Mouse (Mus musculus) thymus, postnatal 4 days (tissue): ENCODE data around the gene Pdxk.

Experiments
- DNase-seq: peaks from one replicate; pipeline ENCODE4 v3.0.0; 2021

Pdxk gene

DNA sequence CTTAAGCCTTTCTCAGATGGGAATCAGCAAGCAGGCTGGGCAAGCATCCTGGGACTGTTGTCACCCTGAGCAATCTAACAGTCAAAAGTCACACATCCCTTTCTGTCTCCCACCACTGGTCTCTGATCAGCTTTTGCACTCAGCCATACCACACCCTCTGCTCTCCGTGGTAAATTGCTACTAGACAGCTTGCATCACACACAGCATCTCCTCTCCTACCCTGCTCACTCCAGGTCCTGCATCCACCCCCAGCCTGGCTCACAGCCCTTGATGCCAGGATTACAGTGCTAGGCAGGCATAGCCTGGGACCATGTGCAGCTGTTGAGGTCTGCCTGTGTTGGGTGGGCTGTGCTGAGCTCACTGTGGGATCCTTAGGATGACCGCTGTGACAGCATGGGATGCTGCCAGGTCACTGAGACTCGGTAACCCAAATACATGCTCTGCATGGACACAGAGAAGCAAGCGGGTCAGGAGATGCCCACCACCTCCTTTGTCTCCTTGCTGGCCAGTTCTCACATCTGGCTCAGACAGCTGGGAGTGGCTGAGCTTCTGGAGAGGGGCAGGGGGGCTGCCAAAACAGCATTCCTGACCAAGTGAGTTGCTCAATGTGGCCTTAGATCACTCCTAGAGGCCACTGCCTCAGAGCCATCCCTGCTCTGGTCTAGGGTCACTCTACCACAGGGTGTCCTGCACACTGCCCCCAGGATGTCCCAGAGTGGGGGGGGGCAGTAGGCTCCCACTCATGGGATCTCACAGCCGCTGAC is 6.2 kb downstream of the Pdxk start:
- no peak for DNase-seq

DNA sequence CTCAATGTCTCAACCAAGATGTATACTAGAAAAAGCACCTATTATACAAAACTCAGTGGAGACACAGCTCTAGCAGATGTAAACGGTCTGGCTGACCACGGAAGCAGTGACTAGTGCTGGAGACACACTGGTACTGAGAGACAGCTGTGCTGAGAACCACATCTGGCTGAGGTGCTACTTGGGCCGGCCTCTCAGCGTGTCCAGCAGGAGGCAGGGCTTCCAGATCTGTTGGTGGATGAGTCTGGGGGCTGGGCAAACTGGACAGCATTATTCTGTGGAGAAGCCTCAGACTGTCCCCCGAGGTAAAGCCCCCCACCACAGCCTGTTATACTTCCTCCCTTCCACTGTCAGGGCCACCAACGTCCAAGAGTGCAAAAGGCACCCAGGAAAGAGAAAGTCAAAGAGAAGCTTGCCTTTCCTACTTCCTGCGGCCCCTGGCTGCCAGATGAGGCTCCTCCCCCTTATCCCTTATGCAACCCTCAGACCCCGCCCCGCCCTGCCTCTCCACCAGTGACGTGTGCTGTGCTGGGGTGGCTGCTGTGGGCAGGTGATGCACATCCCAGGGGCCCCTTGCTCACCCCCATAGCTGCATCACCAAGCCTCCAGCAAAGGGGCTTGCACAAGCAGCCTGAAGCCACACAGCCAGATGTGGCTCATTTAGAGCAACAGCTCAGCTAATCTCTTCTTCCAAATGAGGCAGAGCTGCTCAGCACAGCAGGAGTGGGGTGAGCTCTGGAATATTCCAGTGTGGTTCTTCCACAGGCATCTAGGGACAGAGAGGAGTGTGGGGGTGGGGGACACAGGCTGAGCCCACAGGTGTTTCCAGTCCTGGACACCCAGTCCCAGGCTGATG is 7.1 kb downstream of the Pdxk start:
- peak; percentile 94 for DNase-seq

DNA sequence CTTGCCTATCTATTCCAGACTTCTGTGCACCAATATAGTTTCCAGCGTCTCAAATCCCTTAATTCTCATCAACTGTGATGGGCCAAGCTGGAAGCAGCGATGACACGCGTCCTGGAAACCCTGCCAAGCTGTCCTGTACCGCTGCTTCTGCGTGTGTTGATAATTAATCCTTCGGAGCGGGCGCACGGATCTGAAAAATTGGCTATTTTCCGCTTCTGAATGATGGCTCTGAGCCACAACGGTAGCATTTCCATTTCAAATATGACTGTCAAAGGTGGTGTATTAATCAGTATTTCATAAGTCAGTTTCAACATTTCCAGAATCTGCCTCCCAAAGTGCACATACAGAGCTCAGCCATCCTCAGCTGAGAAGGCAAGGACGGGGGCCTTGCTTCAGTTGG is 8.1 kb downstream of the Pdxk start:
- no peak for DNase-seq

DNA sequence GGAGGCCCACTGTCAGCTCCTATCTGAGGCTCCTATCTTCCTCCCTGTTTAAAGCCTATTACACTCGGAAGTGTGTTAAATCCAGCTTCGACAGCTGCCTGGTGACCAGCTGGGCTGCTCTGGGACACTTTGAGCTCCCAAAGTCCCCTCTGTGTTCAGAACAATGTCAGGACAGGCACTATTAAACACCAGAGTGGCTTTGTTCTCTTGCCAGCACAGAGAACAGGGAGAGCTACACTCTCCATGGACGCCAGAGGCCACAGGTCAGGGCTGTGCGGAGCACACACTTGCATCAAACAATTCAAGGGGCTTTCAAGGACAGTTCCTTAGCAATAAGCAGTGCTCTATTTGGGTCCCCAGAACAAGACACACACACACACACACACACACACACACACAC is 12.1 kb downstream of the Pdxk start:
- no peak for DNase-seq

DNA sequence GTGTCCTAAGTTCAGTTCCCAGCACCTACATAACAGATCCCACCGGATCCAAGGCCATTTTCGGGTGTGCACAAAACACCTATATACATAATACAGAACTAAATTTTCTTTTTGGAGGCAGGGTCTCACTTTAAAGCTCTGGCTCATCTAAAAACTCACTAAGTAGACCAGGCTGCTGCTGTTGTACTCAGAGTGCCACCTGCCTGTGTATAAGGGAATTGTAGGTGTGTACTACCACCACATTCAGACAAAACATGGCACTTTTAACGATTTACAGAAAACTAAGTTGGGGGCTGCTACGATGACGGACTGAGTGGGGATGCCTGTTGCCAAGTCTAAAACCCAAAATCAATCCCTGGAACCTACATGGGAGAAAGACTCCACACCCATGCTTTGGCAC is 14.0 kb downstream of the Pdxk start:
- no peak for DNase-seq

DNA sequence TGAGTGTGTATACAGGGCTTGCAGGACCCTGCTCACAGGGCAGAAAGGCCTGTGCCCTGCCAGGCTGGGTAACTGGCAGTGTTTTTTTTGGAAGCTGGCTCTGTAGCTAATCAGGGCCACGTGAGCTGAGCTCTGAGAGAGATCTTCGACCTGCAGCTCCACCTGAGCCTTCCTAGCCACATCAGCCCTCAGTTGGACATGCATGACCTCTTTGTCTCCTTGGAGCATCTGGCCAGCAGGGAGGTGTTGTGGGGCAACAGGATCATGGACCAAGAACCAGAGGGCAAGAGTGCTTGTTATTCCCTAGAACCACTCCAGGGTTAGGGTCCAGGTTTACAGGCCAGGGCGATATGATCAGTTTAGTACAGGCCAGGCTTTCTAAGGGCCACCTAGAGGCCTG is 17.4 kb downstream of the Pdxk start:
- no peak for DNase-seq

DNA sequence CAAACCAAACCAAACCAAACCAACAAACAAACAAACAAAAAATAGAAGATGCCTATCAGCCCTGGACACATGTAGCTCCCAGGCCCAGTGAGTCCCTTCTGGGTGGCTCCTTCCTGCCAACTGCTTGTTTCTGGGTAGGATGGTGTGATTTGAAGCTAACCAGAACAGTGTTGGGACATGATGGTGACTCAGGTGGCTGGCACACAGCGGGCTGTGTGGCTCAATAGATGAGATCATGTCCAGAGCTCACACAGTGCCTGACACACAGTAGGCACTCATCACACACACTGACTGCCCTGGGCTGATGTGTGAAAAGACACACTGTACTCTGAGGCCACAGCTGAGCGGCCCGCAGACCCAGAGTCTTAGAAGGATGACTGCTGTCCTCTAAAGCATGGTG is 18.6 kb downstream of the Pdxk start:
- DNase-seq: no peak

DNA sequence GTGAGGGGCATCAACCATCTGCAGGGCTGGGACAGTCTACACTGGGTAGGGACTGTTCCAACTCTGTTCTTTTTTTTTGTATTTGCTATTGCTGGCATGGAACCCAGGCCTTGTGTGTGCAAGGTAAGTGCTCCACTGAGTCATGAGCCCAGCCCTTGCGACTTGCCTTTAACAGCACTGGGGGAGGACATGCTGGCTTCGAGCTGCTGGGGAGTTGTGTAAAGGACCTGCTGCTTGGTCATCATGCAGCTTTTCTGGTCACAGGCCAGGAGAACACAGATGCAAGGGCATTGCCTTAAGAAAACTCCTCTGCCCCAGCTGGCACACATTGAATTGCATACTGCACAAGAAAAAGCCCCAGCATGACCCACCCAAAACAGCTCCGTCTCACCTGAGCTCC is 22.5 kb downstream of the Pdxk start:
- no peak for DNase-seq

DNA sequence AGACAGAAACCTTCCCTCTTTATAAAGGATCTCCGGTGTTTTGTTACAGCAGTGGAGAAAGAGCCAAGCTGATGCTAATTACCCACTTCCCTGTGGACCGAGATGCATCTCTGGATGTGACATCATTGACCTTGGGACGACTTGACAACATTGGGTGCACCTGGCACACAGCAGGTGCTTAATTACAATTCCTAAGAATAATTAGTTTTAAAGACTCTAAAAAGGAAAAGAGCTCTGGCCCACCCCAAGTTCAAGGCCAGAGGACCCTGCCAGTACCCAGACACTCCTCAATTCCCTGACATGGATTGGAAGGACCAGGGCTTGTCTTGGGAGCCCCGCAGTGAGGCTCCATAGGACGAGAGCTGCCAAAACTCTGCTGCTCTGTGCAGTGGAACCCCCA is 23.2 kb downstream of the Pdxk start:
- no peak for DNase-seq

DNA sequence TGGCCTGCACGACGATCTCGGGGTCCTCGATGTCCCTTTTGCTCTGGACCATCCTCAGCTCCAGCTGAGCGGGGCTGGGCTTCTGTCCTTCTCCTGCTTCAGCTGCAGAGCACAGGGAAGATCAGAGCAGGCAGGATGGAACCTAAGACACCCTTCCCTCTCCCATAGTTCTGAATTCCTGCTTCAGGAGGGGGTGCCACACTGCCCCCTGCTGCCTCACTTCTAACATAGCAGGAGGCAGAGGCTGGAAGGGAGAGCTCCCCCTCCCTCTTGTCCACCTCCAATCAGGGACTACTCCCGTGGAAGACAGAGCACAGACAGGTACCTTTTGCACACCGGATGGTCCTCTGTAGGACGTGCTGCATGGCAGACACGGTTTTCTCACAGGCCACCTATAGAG is 24.0 kb downstream of the Pdxk start:
- DNase-seq: peak; percentile 65

DNA sequence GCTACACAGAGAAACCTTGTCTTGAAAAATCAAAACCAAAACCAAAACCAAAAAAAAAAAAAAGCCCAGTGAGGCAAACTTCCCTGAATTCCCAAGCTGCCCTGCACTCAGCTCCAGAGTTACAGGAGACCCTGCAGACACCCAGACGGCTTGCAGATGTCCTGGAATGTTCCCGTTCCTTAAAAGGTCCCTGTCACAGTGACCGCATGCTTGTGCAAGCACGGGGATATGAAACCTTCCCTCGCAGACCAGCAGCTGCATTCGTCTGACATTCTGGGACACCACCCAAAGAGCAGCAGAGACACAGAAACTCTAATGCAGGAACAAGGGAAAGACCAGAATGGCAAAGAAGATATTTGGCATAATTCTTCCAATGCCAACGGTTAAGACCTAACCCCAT is 24.8 kb downstream of the Pdxk start:
- DNase-seq: no peak

DNA sequence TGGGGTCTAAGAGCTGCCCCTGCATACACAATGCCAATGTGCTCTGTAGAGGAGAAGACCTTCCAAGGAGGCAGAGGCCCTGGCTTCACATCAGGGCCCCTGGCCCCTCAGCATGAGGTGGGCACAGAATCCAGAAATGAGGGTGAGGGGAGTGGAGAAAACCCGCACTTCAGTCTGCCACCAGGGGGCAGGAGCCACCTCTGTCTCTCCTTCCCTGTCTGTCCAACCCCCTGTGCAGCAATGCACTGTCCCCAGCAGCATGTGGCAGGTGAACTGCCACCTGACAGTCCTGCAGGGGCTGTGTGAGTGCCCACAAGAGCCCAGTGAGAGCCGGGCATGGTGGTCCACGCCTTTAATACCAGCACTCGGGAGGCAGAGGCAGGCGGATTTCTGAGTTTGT is 25.2 kb downstream of the Pdxk start:
- peak; percentile 79 for DNase-seq

DNA sequence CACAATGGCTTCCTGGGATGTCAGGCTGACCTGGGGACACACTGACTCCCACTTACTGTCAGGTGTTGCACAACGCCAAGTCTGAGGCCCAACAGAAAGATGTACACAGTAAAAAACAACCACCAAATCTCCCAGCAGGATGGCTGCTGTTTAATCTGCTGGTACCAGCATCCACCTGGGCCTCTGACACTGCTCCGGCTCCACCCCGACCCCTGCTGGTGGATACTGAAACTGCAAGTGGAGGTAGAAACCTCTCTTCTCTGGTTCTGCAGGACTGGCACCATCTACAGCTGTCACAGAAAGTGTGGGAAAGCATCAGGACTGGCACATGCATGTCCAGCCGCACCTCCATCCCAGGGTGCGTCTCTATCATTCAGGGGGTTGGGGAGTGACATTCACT is 26.7 kb downstream of the Pdxk start:
- DNase-seq: peak; percentile 97

DNA sequence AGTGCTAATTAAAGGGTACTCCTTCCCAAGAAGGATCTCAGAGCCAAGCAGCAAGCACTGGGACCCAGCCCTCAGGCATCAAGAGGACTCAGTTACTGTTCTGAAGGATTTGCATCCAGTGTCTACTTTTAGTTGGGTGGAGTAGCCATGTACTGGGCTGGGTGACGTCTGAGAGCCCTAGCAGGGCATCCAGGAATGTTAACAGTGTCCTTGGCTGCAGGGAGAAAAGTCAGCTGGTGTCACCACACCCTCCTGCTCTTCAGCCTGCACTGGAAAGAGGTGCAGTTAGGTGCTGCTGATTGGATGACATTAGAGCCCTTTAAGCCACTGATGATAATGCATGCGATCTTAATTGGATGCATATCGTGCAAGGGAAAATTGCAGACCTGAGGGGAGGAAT is 31.9 kb downstream of the Pdxk start:
- no peak for DNase-seq

DNA sequence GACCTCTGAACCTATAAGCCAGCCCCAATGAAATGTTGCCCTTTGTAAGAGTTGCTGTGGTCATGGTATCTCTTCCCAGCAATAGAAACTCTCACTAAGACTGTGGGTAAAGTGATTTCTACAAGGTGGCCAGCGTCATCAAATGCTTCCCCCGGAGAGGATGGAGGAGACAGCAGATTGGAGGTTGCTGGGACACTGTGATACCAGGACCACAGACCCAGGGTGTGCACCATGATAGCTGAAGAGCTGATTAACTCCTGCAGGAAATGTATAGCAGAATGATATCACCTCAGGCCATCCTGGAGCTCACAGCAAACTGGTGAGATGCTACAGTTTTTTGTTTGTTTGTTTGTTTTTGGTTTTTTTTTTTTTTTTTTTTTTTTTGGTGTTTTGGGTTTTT is 35.0 kb downstream of the Pdxk start:
- DNase-seq: no peak

DNA sequence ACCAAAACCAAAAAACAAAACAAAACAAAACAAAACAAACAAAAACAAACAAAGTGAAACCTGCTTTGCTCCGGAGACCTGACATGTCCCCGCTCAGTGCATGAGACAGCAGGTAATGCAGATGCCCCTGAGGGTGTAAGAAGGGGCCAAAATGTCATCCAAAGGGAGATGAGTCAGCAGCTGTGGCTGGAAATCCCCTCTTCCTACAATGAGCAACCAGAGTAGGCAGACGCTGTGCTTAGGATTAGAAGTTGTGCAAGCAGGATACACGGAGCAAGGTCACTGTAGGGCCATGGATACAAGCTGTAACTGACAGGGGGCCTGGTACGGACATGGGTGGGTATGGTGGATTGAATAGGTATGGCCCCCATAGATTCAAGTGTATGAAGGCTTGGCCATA is 35.6 kb downstream of the Pdxk start:
- no peak for DNase-seq

DNA sequence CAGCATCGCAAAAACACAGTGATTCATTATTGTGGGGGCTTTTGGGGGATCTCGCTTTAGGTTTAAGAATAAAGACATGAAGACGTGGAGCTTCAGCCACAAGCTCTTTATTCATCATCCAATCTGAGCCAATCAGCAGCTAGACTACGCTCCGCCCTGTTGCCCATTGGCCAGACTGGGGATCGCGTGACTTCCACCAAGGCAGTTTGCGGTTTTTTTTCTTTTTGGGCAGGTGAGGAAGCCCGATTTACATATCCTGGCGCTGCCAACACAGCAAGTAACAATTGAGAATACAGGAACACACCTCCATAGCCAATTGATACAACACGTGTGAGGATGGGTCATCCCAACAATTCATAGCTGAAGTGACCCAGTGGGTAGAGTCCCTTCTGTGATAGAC is 36.7 kb downstream of the Pdxk start:
- DNase-seq: no peak

DNA sequence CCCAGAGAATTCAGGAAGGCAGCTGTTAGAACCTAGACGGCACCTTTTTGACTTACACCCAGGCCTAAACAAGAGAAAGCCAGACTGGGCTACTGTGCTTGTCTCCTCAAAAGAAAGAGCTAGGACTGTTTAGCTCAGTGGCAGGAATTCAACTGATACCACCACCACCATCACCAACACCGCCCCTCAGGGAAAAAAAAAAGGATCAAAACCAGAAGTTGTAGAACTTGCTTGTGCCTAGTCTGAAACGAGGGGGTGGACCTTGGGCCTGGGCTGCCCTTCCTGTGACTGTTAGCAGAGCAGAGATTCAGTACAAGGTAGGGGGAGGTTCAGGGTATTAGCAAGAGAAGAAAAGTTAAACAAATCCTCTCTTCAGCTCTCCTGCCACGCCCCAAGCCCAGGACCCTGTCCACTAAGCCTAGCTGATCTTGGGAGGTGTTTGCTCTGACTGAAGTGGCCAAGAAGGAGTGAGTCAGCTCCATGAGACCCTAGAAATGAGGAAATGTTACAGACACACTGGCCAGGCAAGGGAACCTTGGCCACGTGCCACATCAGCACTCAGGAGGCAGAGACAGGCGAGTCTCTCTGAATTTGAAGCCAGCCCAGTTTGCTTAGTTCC is 38.5 kb downstream of the Pdxk start:
- DNase-seq: no peak

DNA sequence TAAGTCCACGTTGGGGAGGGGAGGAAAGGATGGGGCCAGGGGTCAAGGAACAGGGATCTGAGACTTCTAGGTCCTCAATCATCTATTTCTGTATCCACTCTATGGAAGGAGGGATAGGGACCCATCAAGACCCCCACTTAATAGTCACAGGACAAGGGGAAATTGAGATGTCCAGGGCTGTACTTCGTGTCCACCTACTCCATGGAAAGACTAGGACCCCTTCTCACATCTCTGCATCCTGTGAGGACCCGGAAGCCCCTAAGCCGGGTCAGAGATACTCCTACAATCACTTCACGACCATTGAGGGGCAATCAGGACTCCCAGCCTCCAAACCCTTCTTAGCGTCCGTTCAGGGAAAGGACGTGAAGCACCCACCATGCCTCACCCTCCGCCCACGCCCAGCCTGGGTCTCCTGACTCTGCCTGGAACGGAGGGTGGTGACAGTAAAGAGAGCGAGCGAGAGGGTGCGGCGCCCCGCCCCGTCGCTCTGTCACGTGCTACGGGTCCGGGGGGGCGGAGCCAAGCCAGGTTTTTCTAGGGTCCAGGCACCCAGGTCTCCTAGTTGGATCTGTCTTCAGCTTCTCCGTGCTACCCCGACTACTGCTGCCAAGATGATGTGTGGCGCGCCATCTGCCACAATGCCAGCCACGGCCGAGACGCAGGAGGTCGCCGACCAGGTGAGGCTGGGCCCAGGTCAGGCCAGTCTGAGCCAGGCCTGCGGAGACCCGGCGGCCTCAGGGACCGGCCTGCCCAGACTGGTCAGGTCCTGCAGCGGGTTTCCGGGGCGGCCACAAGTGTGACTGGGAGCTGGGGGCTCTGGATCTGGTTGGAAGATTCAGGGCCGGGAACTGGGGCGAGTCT is 39.4 kb downstream of the Pdxk start, which contains the start of gene Cstb:
Gene Cstb, plus strand, starts transcription at position 489 of the 861 bp plus-strand sequence.
- peak; percentile 95 for DNase-seq

DNA sequence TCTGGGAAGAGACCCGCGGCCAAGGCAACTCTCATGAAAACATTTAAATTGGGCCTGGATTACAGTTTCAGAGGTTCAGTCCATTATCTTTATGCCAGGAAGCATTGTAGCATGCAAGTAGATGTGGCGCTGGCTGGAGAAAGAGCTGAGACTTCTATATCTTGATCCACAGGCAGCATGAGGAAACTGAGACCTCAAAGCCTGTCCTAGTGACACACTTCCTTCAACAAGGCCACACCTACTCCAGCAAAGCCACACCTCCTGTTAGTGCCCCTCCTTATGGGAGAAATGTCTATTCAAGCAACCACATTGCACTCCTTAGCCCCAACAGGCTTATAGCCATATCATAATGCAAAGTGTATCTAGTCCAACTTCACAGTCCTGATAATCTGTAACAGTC is 42.2 kb downstream of the Pdxk start:
- DNase-seq: peak; percentile 44

DNA sequence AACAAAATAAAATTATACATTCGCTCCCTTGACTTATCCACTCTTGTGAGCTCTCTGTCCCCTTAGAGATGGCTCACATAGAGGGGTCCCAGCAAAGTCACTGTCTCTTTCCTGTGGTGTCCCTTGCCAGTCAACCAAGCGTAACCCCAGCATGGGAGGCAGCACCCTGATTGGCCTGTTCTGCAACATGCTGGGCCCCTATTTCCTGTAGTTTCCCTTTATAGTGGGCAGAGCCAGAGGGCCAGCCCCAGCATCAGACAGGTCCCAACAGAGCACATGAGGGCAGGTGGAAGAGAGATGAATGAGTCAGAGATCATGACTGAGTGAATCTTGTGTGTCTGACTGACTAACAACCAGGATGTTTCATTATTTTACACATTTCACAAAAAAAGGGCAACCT is 43.8 kb downstream of the Pdxk start:
- DNase-seq: peak; percentile 43

DNA sequence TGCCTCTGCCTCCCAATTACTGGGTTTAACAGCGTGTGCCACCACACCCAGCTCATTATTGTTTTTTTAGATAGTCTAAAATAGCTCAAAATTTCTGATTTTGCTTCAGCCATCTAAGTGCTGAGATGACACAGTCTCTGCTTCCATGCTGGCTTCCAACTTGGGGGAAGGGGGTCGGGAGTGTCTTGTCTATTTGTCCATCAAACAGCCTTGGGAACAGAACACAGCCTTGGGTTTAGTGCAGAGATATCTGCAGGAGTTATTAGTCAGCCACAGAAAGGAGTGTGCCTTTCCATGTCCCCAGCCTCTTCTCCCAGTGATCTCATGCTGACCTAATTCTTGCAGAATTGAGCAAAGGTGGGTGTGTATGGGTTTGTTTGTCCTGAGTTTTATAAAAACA is 46.0 kb downstream of the Pdxk start:
- no peak for DNase-seq

DNA sequence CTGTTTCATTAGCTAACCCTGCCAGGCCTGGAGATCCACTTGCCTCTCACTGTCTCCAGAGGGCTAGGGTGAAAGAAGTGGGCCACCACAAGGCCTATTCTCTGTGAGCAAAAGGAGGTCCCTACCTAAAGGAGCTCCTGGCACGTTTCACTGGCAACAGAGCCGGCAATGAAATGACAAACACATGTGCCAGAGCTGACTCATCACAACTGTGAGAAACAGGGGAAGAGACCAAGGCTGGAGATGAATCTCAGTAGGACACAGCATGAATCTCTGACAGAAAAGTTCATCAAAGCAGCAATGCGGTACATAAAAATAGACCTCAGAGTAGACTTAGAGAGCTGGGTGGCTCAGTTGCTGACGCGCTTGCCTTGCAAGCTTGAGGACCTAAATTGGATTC is 46.9 kb downstream of the Pdxk start:
- DNase-seq: no peak
